Mouse (Mus musculus): ENCODE data around the gene Slc25a45. TPM values are rescaled to one million over a fixed set of nuclear protein-coding genes. Genes with fewer than 3 reads are reported as not detected.
A peak's percentile ranks its signal among the peaks of the same experiment; 100 is the strongest.

The Slc25a45 gene
- total and polyA plus RNA-seq, 2 experiments: 13.0 to 52.8 TPM

- H3K36me3 ChIP-seq (ENCODE audit: control insufficient read depth, insufficient read depth, low read length): 0 out of 2 replicates have a peak, but pooled peaks cover 3% of the 10 kb centered on the region
- H3K9ac ChIP-seq (ENCODE audit: low read depth, low read length): peak overlapping the region; percentile 54
- no peaks in the 10 kb centered on the region for H3K79me2 ChIP-seq (ENCODE audit: control insufficient read depth, insufficient read depth, low read length)
- H3K4me1 ChIP-seq (ENCODE audit: control insufficient read depth, insufficient read depth, low read length): peaks cover 34% of the 10 kb centered on the region
- H3K4me3 ChIP-seq (ENCODE audit: insufficient read depth, low read depth, low read length): no peak overlapping the region; the same call in 1 of the 2 replicates
- H3K27ac ChIP-seq (replicated peaks; ENCODE audit: insufficient read depth, low read depth, low read length): peak overlapping the region; percentile 57
- WGBS: 26% methylated on average over 10 of the region's 10 CpGs
- H3K27me3 ChIP-seq (ENCODE audit: control insufficient read depth, insufficient read depth, low read length): no peaks in the 10 kb centered on the region
- TF ChIP-seq CTCF (IDR thresholded peaks at IDR 0.05; ENCODE audit: low read depth, low read length): peak; percentile 1; the same call in 1 of the 2 replicates
- TF ChIP-seq POLR2A (IDR thresholded peaks at IDR 0.05; ENCODE audit: extremely low read depth, insufficient read depth, low read length): 0 out of 2 replicates have a peak, but pooled peaks have one; percentile 7
- peak; percentile 74 for DNase-seq (ENCODE audit: extremely low read depth, low read depth, low spot score)
Observed at GRCm38 (mm10) chr19:5835054-5835921, 42.3 kb upstream of the Slc25a45 start.

- WGBS: 21% methylated on average over 8 of the region's 8 CpGs
- H3K4me1 ChIP-seq (ENCODE audit: control insufficient read depth, insufficient read depth, low read length): peaks cover 30% of the 10 kb centered on the region
- peak overlapping the region; percentile 57 for H3K27ac ChIP-seq (replicated peaks; ENCODE audit: insufficient read depth, low read depth, low read length)
- DNase-seq (ENCODE audit: extremely low read depth, low read depth, low spot score): peak; percentile 82
- H3K4me3 ChIP-seq (ENCODE audit: insufficient read depth, low read depth, low read length): no peak overlapping the region; the same call in 1 of the 2 replicates
- H3K9ac ChIP-seq (ENCODE audit: low read depth, low read length): peak overlapping the region; percentile 54
- no peaks in the 10 kb centered on the region for H3K27me3 ChIP-seq (ENCODE audit: control insufficient read depth, insufficient read depth, low read length)
- TF ChIP-seq POLR2A (IDR thresholded peaks at IDR 0.05; ENCODE audit: extremely low read depth, insufficient read depth, low read length) (0 out of 2 replicates have a peak, but pooled peaks have one; percentile 38), CTCF (IDR thresholded peaks at IDR 0.05; ENCODE audit: low read depth, low read length) (no peak)
- no peaks in the 10 kb centered on the region for H3K36me3 ChIP-seq (ENCODE audit: control insufficient read depth, insufficient read depth, low read length)
- H3K79me2 ChIP-seq (ENCODE audit: control insufficient read depth, insufficient read depth, low read length): no peaks in the 10 kb centered on the region
Observed at GRCm38 (mm10) chr19:5835922-5836430, 41.6 kb upstream of the Slc25a45 start.

DNA sequence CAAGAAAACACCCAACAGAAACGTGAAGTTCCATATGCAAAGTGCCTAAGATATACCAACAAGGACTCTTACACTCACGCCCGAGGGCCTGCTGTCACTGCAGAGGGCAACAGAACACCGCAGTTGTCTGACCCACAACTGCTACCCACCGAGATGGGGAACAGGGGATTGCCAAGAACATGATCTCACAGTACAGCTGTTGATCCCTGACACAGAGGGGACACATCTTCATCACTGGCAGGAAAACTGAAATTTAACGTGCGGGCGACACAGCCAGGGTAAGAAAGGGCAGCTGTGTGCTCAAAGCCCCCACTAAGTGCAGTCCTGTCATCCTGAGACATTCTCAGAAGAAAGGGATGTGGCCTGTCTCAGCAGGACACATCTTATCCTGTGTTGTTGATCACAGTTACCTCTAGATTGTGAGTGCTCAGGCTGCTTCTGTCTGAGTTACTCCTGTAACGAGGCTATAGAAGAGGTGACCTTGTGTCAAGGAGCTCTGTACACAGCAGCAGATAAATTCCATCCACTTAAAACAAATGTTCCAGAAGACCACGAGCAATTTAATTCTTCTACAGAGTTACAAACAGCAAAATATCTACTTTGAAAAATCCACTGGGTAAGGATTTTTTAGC, 40.6 kb upstream of the Slc25a45 start:
- no peaks in the 10 kb centered on the region for H3K36me3 ChIP-seq (ENCODE audit: control insufficient read depth, insufficient read depth, low read length)
- H3K4me3 ChIP-seq (ENCODE audit: insufficient read depth, low read depth, low read length): no peak overlapping the region; the same call in 1 of the 2 replicates
- WGBS: 16% methylated on average over 10 of the region's 10 CpGs
- H3K79me2 ChIP-seq (ENCODE audit: control insufficient read depth, insufficient read depth, low read length): no peaks in the 10 kb centered on the region
- peaks cover 23% of the 10 kb centered on the region for H3K4me1 ChIP-seq (ENCODE audit: control insufficient read depth, insufficient read depth, low read length)
- peak; percentile 75 for DNase-seq (ENCODE audit: extremely low read depth, low read depth, low spot score)
- H3K9ac ChIP-seq (ENCODE audit: low read depth, low read length): peak overlapping the region; percentile 55
- peak overlapping the region; percentile 23 for H3K27ac ChIP-seq (replicated peaks; ENCODE audit: insufficient read depth, low read depth, low read length)
- no peaks in the 10 kb centered on the region for H3K27me3 ChIP-seq (ENCODE audit: control insufficient read depth, insufficient read depth, low read length)
- peak; percentile 36; the same call in 1 of the 2 replicates for TF ChIP-seq POLR2A (IDR thresholded peaks at IDR 0.05; ENCODE audit: extremely low read depth, insufficient read depth, low read length)
- TF ChIP-seq CTCF (IDR thresholded peaks at IDR 0.05; ENCODE audit: low read depth, low read length): peak; percentile 20; the same call in 1 of the 2 replicates

- H3K4me1 ChIP-seq (ENCODE audit: control insufficient read depth, insufficient read depth, low read length): peaks cover 23% of the 10 kb centered on the region
- WGBS: 3% methylated on average over 8 of the region's 8 CpGs
Observed at GRCm38 (mm10) chr19:5837606-5838005, 40.0 kb upstream of the Slc25a45 start.

GRCm38 (mm10) chr19:5838136-5838891, 39.3 kb upstream of the Slc25a45 start:
- H3K27ac ChIP-seq (replicated peaks; ENCODE audit: insufficient read depth, low read depth, low read length): peak overlapping the region; percentile 63
- H3K79me2 ChIP-seq (ENCODE audit: control insufficient read depth, insufficient read depth, low read length): 0 out of 2 replicates have a peak, but pooled peaks cover under 1% of the 10 kb centered on the region
- WGBS: 22% methylated on average over 12 of the region's 12 CpGs
- H3K36me3 ChIP-seq (ENCODE audit: control insufficient read depth, insufficient read depth, low read length): no peaks in the 10 kb centered on the region
- no peak overlapping the region; the same call in 1 of the 2 replicates for H3K4me3 ChIP-seq (ENCODE audit: insufficient read depth, low read depth, low read length)
- H3K4me1 ChIP-seq (ENCODE audit: control insufficient read depth, insufficient read depth, low read length): peaks cover 23% of the 10 kb centered on the region
- DNase-seq (ENCODE audit: extremely low read depth, low read depth, low spot score): peak; percentile 76
- H3K9ac ChIP-seq (ENCODE audit: low read depth, low read length): peak overlapping the region; percentile 60
- TF ChIP-seq POLR2A (IDR thresholded peaks at IDR 0.05; ENCODE audit: extremely low read depth, insufficient read depth, low read length): 0 out of 2 replicates have a peak, but pooled peaks have one; percentile 35
- TF ChIP-seq CTCF (IDR thresholded peaks at IDR 0.05; ENCODE audit: low read depth, low read length): no peak
- no peaks in the 10 kb centered on the region for H3K27me3 ChIP-seq (ENCODE audit: control insufficient read depth, insufficient read depth, low read length)

More at GRCm38 (mm10) chr19:5837606-5838005, 40.0 kb upstream of the Slc25a45 start:
- TF ChIP-seq POLR2A (IDR thresholded peaks at IDR 0.05; ENCODE audit: extremely low read depth, insufficient read depth, low read length) (peak; percentile 47; the same call in 1 of the 2 replicates), CTCF (IDR thresholded peaks at IDR 0.05; ENCODE audit: low read depth, low read length) (peak; percentile 2; the same call in 1 of the 2 replicates)
- no peak overlapping the region for H3K9ac ChIP-seq (ENCODE audit: low read depth, low read length)
- H3K27ac ChIP-seq (replicated peaks; ENCODE audit: insufficient read depth, low read depth, low read length): peak overlapping the region; percentile 23
- DNase-seq (ENCODE audit: extremely low read depth, low read depth, low spot score): peak; percentile 77
- no peaks in the 10 kb centered on the region for H3K79me2 ChIP-seq (ENCODE audit: control insufficient read depth, insufficient read depth, low read length)
- H3K36me3 ChIP-seq (ENCODE audit: control insufficient read depth, insufficient read depth, low read length): no peaks in the 10 kb centered on the region
- no peaks in the 10 kb centered on the region for H3K27me3 ChIP-seq (ENCODE audit: control insufficient read depth, insufficient read depth, low read length)
- no peak overlapping the region for H3K4me3 ChIP-seq (ENCODE audit: insufficient read depth, low read depth, low read length)
